Mouse (Mus musculus): ENCODE data around the gene C130060K24Rik.

GRCm38 (mm10) chr6:65453465-65453864, 72.6 kb downstream of the C130060K24Rik start:
- TF ChIP-seq POLR2A (IDR thresholded peaks at IDR 0.05; ENCODE audit: borderline replicate concordance, control insufficient read depth, low read depth, low read length) (no peak), CTCF (IDR thresholded peaks at IDR 0.05; ENCODE audit: control insufficient read depth, insufficient read depth, low read length) (no peak)

All from bone marrow, adult 2 months (tissue).